Mouse (Mus musculus) liver, embryonic 11.5 days (tissue): ENCODE data around the gene Ddx1. TPM values are rescaled to one million over a fixed set of nuclear protein-coding genes. Genes with fewer than 3 reads are reported as not detected.
"Not testable (repeated sequence)": the region's sequence is repeated elsewhere in the genome, so short reads cannot be mapped to it uniquely, and the experiment has no call there.

Experiments
- ATAC-seq: fragments of 200-750 bp; cut with Nextera tagmentation; replicated peaks from 2 replicates; pipeline ENCODE4 v1.8.0; 2017; ENCODE audit warnings: moderate number of reproducible peaks, mild to moderate bottlenecking, moderate TSS enrichment, moderate library complexity; ENCODE audit not compliant: low FRiP score
- DNase-seq: peaks from one replicate; pipeline ENCODE4 v3.0.0-alpha.2; 2017; ENCODE audit warnings: low spot score
- H3K27ac ChIP-seq: fragments of 300-500 bp; sonication (generic); 2 replicates; pipeline ENCODE4 v1.5.1; 2014; ENCODE audit warnings: mild to moderate bottlenecking, low read depth, low read length, control low read depth
- H3K27me3 ChIP-seq: fragments of 300-500 bp; sonication (generic); replicated peaks from 2 replicates; pipeline ENCODE4 v1.6.1; 2014; ENCODE audit warnings: low read length, mixed read lengths; ENCODE audit not compliant: control insufficient read depth, insufficient read depth
- H3K36me3 ChIP-seq: fragments of 300-500 bp; sonication (generic); 2 replicates; pipeline ENCODE4 v1.6.1; 2014; ENCODE audit warnings: mild to moderate bottlenecking, low read length, moderate library complexity, mixed read lengths; ENCODE audit not compliant: control insufficient read depth, insufficient read depth
- H3K4me1 ChIP-seq: fragments of 300-500 bp; sonication (generic); replicated peaks from 2 replicates; pipeline ENCODE4 v1.6.1; 2014; ENCODE audit warnings: low read length, mixed read lengths; ENCODE audit not compliant: control insufficient read depth, insufficient read depth
- H3K4me2 ChIP-seq: fragments of 300-500 bp; sonication (generic); 2 replicates; pipeline ENCODE4 v1.6.1; 2014; ENCODE audit warnings: mild to moderate bottlenecking, control low read depth, moderate library complexity
- H3K4me3 ChIP-seq: fragments of 300-500 bp; sonication (generic); 2 replicates; pipeline ENCODE4 v1.5.1; 2014; ENCODE audit warnings: low read depth, low read length, control low read depth
- H3K9ac ChIP-seq: fragments of 300-500 bp; sonication (generic); 2 replicates; pipeline ENCODE4 v1.6.1; 2014; ENCODE audit warnings: low read depth, low read length, control low read depth
- H3K9me3 ChIP-seq: fragments of 300-500 bp; sonication (generic); 2 replicates; pipeline ENCODE4 v1.6.1; 2016; ENCODE audit warnings: low read length, inconsistent platforms, mixed read lengths; ENCODE audit not compliant: control insufficient read depth
- WGBS: fragments of 180-500 bp; shearing (Covaris S2); extraction: QIAGEN DNeasy Blood & Tissue Kit; methylation state at CpG from one replicate; pipeline ENCODE4 v1.1.7; 2014; 5-methylcytosine and 5-hydroxymethylcytosine counted together
- polyA plus RNA-seq: library from polyadenylated mRNA; unstranded; fragments of >200 nt; fragmentation: Nextera tagmentation; extraction: Ambion mirVana; gene quantifications from 2 replicates; pipeline ENCODE4 v1.2.1, GENCODE M21; 2014

Ddx1 gene
- polyA plus RNA-seq, 1 experiment from 2014 or later = 158 TPM

- no peaks in the 10 kb centered on the region for H3K36me3 ChIP-seq
- H3K4me3 ChIP-seq = no peak overlapping the region
- DNase-seq (no peak), ATAC-seq (no peak)
- no peak overlapping the region for H3K9ac ChIP-seq
- H3K4me1 ChIP-seq = no peaks in the 10 kb centered on the region
- H3K9me3 ChIP-seq = no peaks in the 10 kb centered on the region
- H3K27ac ChIP-seq = no peak overlapping the region
- no peak overlapping the region for H3K4me2 ChIP-seq
- no peaks in the 10 kb centered on the region for H3K27me3 ChIP-seq
These were observed 53.5 kb downstream of the Ddx1 start for GRCm38 (mm10) chr12:13195506-13195905.

GRCm38 (mm10) chr12:13188059-13188700 lies 60.8 kb downstream of the Ddx1 start:
- no peak for DNase-seq
- H3K4me2 ChIP-seq = no peak overlapping the region
- 36% methylated on average over 11 of the region's 11 CpGs for WGBS
- no peaks in the 10 kb centered on the region for H3K9me3 ChIP-seq
- no peaks in the 10 kb centered on the region for H3K36me3 ChIP-seq
- H3K4me1 ChIP-seq = 0 out of 2 replicates have a peak, but pooled peaks cover 2% of the 10 kb centered on the region
- H3K9ac ChIP-seq = no peak overlapping the region
- no peak overlapping the region for H3K27ac ChIP-seq
- no peak for ATAC-seq
- H3K4me3 ChIP-seq = no peak overlapping the region
- H3K27me3 ChIP-seq = no peaks in the 10 kb centered on the region

- Histone ChIP-seq H3K4me3 (no peak overlapping the region), H3K9ac (no peak overlapping the region), H3K27ac (no peak overlapping the region), H3K27me3 (no peaks in the 10 kb centered on the region), H3K4me1 (peaks cover 13% of the 10 kb centered on the region), H3K9me3 (no peaks in the 10 kb centered on the region), H3K4me2 (no peak overlapping the region), H3K36me3 (no peaks in the 10 kb centered on the region)
- ATAC-seq (peak; percentile 51), DNase-seq (no peak)
- WGBS = 62% methylated on average over 4 of the region's 4 CpGs
These were observed 62.8 kb downstream of the Ddx1 start for GRCm38 (mm10) chr12:13186209-13186608.

GRCm38 (mm10) chr12:13184873-13185361 lies 64.1 kb downstream of the Ddx1 start:
- no peak overlapping the region for H3K4me2 ChIP-seq
- H3K9ac ChIP-seq = no peak overlapping the region
- H3K27me3 ChIP-seq = no peaks in the 10 kb centered on the region
- no peak overlapping the region for H3K4me3 ChIP-seq
- WGBS = 68% methylated on average over 11 of the region's 11 CpGs
- H3K4me1 ChIP-seq = peaks cover 19% of the 10 kb centered on the region
- no peak for ATAC-seq
- DNase-seq = no peak
- no peak overlapping the region for H3K27ac ChIP-seq
- H3K36me3 ChIP-seq = no peaks in the 10 kb centered on the region
- no peaks in the 10 kb centered on the region for H3K9me3 ChIP-seq

- H3K4me2 ChIP-seq, H3K36me3 ChIP-seq, H3K9ac ChIP-seq, H3K27ac ChIP-seq, H3K4me3 ChIP-seq, H3K27me3 ChIP-seq, H3K9me3 ChIP-seq, ATAC-seq, DNase-seq: not testable (repeated sequence)
- peaks cover 19% of the 10 kb centered on the region for H3K4me1 ChIP-seq
- whole genome bisulfite sequencing = 85% methylated on average over 4 of the region's 4 CpGs
These were observed 64.9 kb downstream of the Ddx1 start for GRCm38 (mm10) chr12:13184136-13184535.

- Histone ChIP-seq H3K36me3 (no peaks in the 10 kb centered on the region), H3K27me3 (no peaks in the 10 kb centered on the region), H3K9ac (no peak overlapping the region), H3K4me2 (no peak overlapping the region), H3K4me1 (peaks cover 19% of the 10 kb centered on the region), H3K4me3 (no peak overlapping the region), H3K27ac (no peak overlapping the region), H3K9me3 (no peaks in the 10 kb centered on the region)
- WGBS = 65% methylated on average over 8 of the region's 8 CpGs
- DNase-seq (no peak), ATAC-seq (no peak)
These were observed 66.8 kb downstream of the Ddx1 start for GRCm38 (mm10) chr12:13182220-13182619.

- H3K27me3 ChIP-seq = no peaks in the 10 kb centered on the region
- no peaks in the 10 kb centered on the region for H3K9me3 ChIP-seq
- H3K4me2 ChIP-seq = no peak overlapping the region
- H3K4me3 ChIP-seq = no peak overlapping the region
- WGBS = 62% methylated on average over 6 of the region's 6 CpGs
- 0 out of 2 replicates have a peak overlapping the region, but pooled peaks have one; percentile 29 for H3K27ac ChIP-seq
- H3K9ac ChIP-seq = no peak overlapping the region
- no peak for DNase-seq
- ATAC-seq = no peak
- H3K4me1 ChIP-seq = peaks cover 22% of the 10 kb centered on the region
- no peaks in the 10 kb centered on the region for H3K36me3 ChIP-seq
These were observed 67.3 kb downstream of the Ddx1 start for GRCm38 (mm10) chr12:13181721-13182120.

- DNase-seq (peak; percentile 58), ATAC-seq (peak; percentile 94)
- peak overlapping the region; percentile 29 for H3K27ac ChIP-seq
- WGBS = 13% methylated on average over 9 of the region's 9 CpGs
- H3K9ac ChIP-seq = peak overlapping the region; percentile 61
- no peaks in the 10 kb centered on the region for H3K27me3 ChIP-seq
- peak overlapping the region; percentile 61 for H3K4me2 ChIP-seq
- no peaks in the 10 kb centered on the region for H3K36me3 ChIP-seq
- H3K4me1 ChIP-seq = peaks cover 20% of the 10 kb centered on the region
- no peaks in the 10 kb centered on the region for H3K9me3 ChIP-seq
- peak overlapping the region; percentile 40 for H3K4me3 ChIP-seq
These were observed 68.2 kb downstream of the Ddx1 start for GRCm38 (mm10) chr12:13180715-13181335.

GRCm38 (mm10) chr12:13180332-13180714 lies 68.7 kb downstream of the Ddx1 start:
- Histone ChIP-seq H3K27me3 (no peaks in the 10 kb centered on the region), H3K4me2 (peak overlapping the region; percentile 61), H3K36me3 (no peaks in the 10 kb centered on the region), H3K9ac (peak overlapping the region; percentile 61), H3K27ac (peak overlapping the region; percentile 29), H3K4me1 (peaks cover 20% of the 10 kb centered on the region), H3K9me3 (no peaks in the 10 kb centered on the region), H3K4me3 (peak overlapping the region; percentile 40)
- ATAC-seq (no peak), DNase-seq (no peak)
